Mouse (Mus musculus) limb, embryonic 14.5 days (tissue): Measurements from ENCODE around the gene Sf3a1. TPM values are rescaled to one million over a fixed set of nuclear protein-coding genes. Genes with fewer than 3 reads are reported as not detected.

Experiments
- ATAC-seq: fragments of 200-750 bp; cut with Nextera tagmentation; 2 replicates; pipeline ENCODE4 v1.8.0; 2017; ENCODE audit warnings: low read depth, moderate number of reproducible peaks, moderate TSS enrichment; ENCODE audit not compliant: low FRiP score
- DNase-seq: peaks from one replicate; pipeline ENCODE4 v3.0.0-alpha.2; 2015; ENCODE audit warnings: low spot score
- H3K27ac ChIP-seq: fragments of 300-500 bp; sonication (generic); replicated peaks from 2 replicates; pipeline ENCODE4 v1.5.1; 2014; ENCODE audit warnings: low read depth, mild to moderate bottlenecking, low read length, moderate library complexity, mixed read lengths
- H3K27me3 ChIP-seq: fragments of 300-500 bp; sonication (generic); 2 replicates; pipeline ENCODE4 v1.6.1; 2014; ENCODE audit warnings: low read length, mixed read lengths; ENCODE audit not compliant: control insufficient read depth, insufficient read depth
- H3K36me3 ChIP-seq: fragments of 300-500 bp; sonication (generic); 2 replicates; pipeline ENCODE4 v1.6.1; 2014; ENCODE audit warnings: mild to moderate bottlenecking, low read length, moderate library complexity, mixed read lengths; ENCODE audit not compliant: control insufficient read depth, insufficient read depth
- H3K4me1 ChIP-seq: fragments of 300-500 bp; sonication (generic); 2 replicates; pipeline ENCODE4 v1.6.1; 2014; ENCODE audit warnings: antibody characterized with exemption, low read length, mixed read lengths; ENCODE audit not compliant: control insufficient read depth, insufficient read depth
- H3K4me2 ChIP-seq: fragments of 300-500 bp; sonication (generic); replicated peaks from 2 replicates; pipeline ENCODE4 v1.6.1; 2014; ENCODE audit warnings: low read depth, mild to moderate bottlenecking, low read length, moderate library complexity; ENCODE audit not compliant: severe bottlenecking
- H3K4me3 ChIP-seq: fragments of 300-500 bp; sonication (generic); replicated peaks from 2 replicates; pipeline ENCODE4 v1.5.1; 2014; ENCODE audit warnings: low read length
- H3K9ac ChIP-seq: fragments of 300-500 bp; sonication (generic); 2 replicates; pipeline ENCODE4 v1.6.1; 2014; ENCODE audit warnings: mild to moderate bottlenecking, low read depth, low read length, moderate library complexity; ENCODE audit not compliant: severe bottlenecking
- H3K9me3 ChIP-seq: fragments of 300-500 bp; sonication (generic); 2 replicates; pipeline ENCODE4 v1.6.1; 2016; ENCODE audit warnings: low read length; ENCODE audit not compliant: control insufficient read depth
- POLR2A ChIP-seq: fragments of 200-500 bp; IDR thresholded peaks from 2 replicates; pipeline ENCODE4 v1.8.0; 2012; ENCODE audit warnings: inconsistent platforms, mild to moderate bottlenecking, moderate library complexity, borderline replicate concordance; ENCODE audit not compliant: insufficient read depth, insufficient read length; ENCODE audit errors: extremely low read depth
- WGBS: fragments of 180-500 bp; shearing (Covaris S2); extraction: QIAGEN DNeasy Blood & Tissue Kit; methylation state at CpG from one replicate; pipeline ENCODE4 v1.1.7; 2014; 5-methylcytosine and 5-hydroxymethylcytosine counted together
- polyA plus RNA-seq, 2 experiments: library from polyadenylated mRNA; depleted of rRNA in 1 of 2; stranded (reverse) in 1 of 2; unstranded in 1 of 2; fragments of >200 nt; fragmentation: Nextera tagmentation in 1 of 2; extraction: Ambion mirVana in 1 of 2; gene quantifications; 2 replicates each; pipeline versions ENCODE4 v1.2.1 to v1.2.3; 2012 to 2014

Gene Sf3a1
- polyA plus RNA-seq, 2 experiments: 54.7 to 67.5 TPM

DNA sequence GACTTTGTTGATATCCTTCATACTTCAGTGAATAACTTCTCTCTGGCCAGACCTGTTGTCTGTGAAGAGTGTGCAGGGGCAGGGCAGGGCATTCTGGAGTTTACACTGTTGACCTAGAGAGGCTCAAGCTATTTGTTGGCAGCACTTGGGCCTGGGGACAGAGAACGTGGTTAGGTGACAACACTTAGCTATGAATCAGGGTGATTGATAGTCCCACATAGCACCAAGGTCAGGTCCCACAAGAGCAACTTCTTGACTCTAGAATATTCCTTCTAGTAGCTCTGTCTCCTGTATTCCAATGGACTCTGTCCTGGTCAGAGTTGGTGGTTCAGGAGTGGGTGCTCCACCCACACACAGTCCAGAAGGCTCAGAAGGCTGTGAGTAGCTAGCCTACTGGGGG lies 50.6 kb downstream of the Sf3a1 start:
- DNase-seq: no peak
- Histone ChIP-seq H3K4me1 (no peaks in the 10 kb centered on the region), H3K36me3 (peaks cover 87% of the 10 kb centered on the region), H3K27me3 (no peaks in the 10 kb centered on the region), H3K4me2 (no peak overlapping the region), H3K9me3 (no peaks in the 10 kb centered on the region), H3K9ac (no peak overlapping the region), H3K27ac (no peak overlapping the region), H3K4me3 (no peak overlapping the region)
- 61% methylated on average over 1 of the region's 1 CpGs for WGBS
- TF ChIP-seq POLR2A: no peak
- ATAC-seq: no peak

DNA sequence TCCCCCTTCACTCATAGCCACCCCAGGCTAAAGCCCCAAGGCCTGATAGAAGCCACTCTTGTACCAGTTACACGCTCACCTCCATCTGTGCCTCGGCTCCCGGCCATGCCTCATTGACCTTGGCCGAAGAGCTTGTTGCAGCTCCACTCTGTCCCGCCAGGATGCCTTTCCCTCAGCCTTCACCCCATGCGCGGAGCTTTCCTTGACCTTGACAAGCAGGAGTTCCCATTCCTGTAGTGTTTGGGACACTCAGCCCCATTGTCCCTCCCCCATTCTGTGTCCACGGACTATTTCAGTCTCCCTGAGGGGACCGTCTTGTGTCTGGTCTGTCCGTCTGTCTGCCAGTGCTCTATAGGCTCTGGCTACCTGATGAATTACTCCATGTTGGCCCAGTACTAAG lies 53.0 kb downstream of the Sf3a1 start:
- Histone ChIP-seq H3K9me3 (no peaks in the 10 kb centered on the region), H3K4me2 (no peak overlapping the region), H3K36me3 (peaks cover 64% of the 10 kb centered on the region), H3K27ac (no peak overlapping the region), H3K4me3 (no peak overlapping the region), H3K27me3 (no peaks in the 10 kb centered on the region), H3K9ac (no peak overlapping the region), H3K4me1 (0 out of 2 replicates have a peak, but pooled peaks cover 2% of the 10 kb centered on the region)
- no peak for TF ChIP-seq POLR2A
- 96% methylated on average over 10 of the region's 10 CpGs for WGBS
- DNase-seq (no peak), ATAC-seq (no peak)

DNA sequence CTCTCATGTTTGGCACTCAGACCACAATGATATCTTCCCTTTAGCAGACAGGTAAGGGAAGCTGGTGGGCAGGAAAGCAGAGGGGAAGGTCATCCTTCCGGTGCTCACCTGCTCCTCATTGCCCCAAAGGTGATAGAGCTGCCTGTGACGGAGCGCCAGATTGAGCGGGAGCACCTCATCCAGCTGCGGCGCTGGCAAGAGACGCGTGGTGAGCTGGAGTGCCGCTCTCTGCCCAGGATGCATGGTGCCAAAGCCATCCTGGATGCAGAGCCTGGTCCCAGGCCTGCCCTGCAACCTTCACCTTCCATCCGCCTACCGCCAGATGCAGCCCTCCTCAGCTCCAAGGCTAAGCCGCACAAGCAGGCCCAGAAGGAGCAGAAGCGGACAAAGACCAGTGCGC lies 54.4 kb downstream of the Sf3a1 start:
- Histone ChIP-seq H3K36me3 (peaks cover 51% of the 10 kb centered on the region), H3K27ac (no peak overlapping the region), H3K9ac (no peak overlapping the region), H3K4me2 (no peak overlapping the region), H3K4me1 (peaks cover 14% of the 10 kb centered on the region), H3K9me3 (no peaks in the 10 kb centered on the region), H3K27me3 (no peaks in the 10 kb centered on the region), H3K4me3 (no peak overlapping the region)
- ATAC-seq (no peak), DNase-seq (no peak)
- no peak for TF ChIP-seq POLR2A
- WGBS: 94% methylated on average over 14 of the region's 14 CpGs

- Histone ChIP-seq H3K27ac (no peak overlapping the region), H3K4me2 (no peak overlapping the region), H3K4me1 (peaks cover 14% of the 10 kb centered on the region), H3K27me3 (no peaks in the 10 kb centered on the region), H3K9ac (no peak overlapping the region), H3K9me3 (no peaks in the 10 kb centered on the region), H3K4me3 (no peak overlapping the region), H3K36me3 (peaks cover 46% of the 10 kb centered on the region)
- 81% methylated on average over 10 of the region's 10 CpGs for WGBS
- TF ChIP-seq POLR2A: no peak
- no peak for ATAC-seq
- DNase-seq: no peak
Observed at GRCm38 (mm10) chr11:4215061-4215460, 54.9 kb downstream of the Sf3a1 start.

- Histone ChIP-seq H3K4me1 (peaks cover 14% of the 10 kb centered on the region), H3K9ac (no peak overlapping the region), H3K27ac (0 out of 2 replicates have a peak overlapping the region, but pooled peaks have one; percentile 33), H3K36me3 (peaks cover 33% of the 10 kb centered on the region), H3K4me3 (no peak overlapping the region), H3K27me3 (no peaks in the 10 kb centered on the region), H3K4me2 (no peak overlapping the region), H3K9me3 (no peaks in the 10 kb centered on the region)
- peak; percentile 45 for DNase-seq
- TF ChIP-seq POLR2A: no peak
- no peak for ATAC-seq
- 79% methylated on average over 9 of the region's 9 CpGs for whole genome bisulfite sequencing
Observed at GRCm38 (mm10) chr11:4216248-4217000, 56.3 kb downstream of the Sf3a1 start.
